Mouse (Mus musculus) hindlimb bud, embryonic 11.5 days (tissue): Measurements from ENCODE around the gene Synj1.

ENCODE experiments used
- DNase-seq: peaks from one replicate; pipeline ENCODE4 v3.0.0-alpha.2; 2012; ENCODE audit warnings: low read depth, low spot score; ENCODE audit errors: extremely low spot score

Gene Synj1

DNA sequence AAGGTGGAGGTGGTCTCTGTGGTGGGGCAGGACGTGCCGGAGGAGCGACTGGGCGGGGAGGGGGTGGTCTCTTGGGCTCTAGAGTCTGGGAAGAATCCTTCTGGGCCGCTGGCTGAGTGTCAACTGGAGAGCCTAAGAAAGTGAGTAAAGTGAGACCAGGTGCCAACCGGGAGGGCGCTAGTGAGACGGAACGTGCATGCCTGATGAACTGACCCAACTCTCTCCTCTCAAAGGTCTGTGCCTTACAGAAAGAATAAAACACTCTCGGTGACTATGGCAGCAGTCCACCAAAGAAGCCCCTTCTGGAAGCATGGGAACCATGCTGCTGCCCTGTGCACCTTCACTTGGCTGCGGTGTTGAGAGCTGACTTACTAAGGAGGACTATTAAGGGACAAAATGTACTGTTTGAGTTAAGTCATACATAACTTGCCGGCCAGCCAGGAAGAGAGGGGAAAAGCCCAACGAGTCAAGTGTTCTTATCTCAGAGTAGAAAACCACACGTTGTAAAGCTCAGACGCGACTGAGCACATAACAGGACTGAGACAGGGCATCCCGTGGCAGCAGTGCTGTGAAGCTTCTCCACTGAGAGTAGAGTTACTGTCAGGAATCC, 60.6 kb downstream of the Synj1 start:
- no peak for DNase-seq

DNA sequence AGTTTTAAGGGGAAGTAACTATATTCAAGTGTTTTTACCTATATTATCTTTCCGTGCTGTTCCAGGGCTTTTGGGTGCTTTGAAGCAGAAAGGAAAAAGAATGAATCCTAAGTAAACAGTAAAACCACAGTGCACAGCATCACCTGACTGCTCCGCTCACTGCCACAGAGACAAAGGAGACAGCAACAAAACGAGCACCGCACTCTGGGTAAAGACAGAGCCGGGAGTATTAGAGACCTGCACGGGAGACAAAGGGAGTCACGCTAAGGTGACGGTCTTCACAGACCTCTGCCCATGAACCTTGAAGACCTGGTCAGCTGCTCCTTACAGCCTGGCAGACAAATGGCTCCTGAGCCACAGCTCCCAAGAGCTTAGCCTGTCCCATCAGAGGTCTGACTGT, 64.1 kb downstream of the Synj1 start:
- DNase-seq = no peak

DNA sequence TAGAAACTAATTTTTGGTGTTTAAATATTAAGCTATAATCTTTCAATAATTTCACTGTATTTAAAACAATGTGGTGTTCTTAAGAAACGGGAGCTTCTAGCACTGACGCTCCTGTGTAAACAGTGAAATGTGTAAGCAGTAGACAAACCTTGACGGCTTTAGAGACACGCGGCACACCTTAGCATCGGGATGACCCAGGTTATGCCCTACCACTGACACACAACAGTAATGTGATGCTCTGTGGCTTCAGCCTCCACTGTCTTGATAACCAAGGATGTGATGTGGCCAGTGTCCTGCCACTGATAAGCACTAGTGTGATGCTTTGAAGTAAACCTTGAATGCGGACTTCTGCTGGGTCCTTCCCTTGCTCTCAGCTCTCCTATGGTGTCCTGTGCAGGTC, 69.9 kb downstream of the Synj1 start:
- no peak for DNase-seq

DNA sequence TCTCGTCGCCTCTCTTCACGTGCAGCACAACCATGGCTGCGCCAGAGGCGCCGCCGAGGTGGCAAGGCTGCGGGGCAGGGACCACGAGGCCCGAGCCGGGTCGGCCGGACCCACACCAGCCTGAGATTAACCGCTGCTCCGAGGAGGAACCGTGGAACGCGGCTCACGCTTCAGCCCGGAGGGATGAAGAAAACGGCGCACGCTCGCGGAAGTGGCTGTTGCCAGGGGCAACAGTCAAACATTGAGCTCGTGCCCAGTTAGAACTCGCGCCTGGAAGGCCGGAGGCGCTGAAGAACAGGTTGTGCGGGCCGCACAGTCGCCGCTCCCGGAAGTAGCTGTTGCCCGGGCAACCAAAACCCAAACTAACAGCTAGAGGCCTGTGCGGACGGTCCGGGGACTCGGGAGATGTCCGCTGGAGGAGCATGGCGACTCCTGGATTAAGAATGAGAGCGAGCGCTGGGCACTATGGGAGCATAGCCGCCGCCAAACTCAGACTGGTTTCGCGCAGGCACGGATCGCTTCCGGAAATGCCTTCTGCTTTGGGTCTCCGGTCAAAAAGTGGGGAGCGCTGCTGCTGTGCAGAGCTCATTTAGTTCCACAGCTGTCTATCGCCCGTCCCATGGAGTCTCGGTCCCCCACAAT, 76.3 kb downstream of the Synj1 start, which contains the start of gene Cfap298:
Cfap298 (minus strand) TSS at position 428 of the 642 bp plus-strand sequence.
- peak; percentile 94 for DNase-seq

DNA sequence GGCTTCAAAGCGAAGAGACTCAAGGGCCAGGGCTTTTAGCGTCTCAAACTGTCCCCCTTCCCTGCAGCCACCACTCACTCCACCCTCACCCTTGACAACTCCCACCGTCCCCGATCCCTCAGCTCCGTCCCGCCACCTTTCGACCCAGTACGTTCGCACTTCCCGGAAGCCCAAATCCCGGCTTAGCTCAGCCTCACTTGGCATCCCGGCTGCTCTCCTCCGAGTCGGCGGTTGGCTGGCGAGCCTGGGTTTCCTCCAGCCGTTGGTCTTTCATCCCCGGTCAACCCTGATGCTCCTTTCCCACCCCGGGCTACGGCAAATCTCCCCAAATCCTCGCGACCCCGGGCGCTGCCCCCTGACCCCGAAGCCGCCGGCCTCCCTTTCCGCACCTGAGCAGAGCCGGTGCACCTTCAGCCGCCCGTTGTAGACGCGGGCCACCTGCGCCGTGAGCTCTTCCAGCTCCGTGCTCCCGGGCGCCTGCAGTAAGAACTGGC, 76.9 kb downstream of the Synj1 start:
- DNase-seq = no peak

DNA sequence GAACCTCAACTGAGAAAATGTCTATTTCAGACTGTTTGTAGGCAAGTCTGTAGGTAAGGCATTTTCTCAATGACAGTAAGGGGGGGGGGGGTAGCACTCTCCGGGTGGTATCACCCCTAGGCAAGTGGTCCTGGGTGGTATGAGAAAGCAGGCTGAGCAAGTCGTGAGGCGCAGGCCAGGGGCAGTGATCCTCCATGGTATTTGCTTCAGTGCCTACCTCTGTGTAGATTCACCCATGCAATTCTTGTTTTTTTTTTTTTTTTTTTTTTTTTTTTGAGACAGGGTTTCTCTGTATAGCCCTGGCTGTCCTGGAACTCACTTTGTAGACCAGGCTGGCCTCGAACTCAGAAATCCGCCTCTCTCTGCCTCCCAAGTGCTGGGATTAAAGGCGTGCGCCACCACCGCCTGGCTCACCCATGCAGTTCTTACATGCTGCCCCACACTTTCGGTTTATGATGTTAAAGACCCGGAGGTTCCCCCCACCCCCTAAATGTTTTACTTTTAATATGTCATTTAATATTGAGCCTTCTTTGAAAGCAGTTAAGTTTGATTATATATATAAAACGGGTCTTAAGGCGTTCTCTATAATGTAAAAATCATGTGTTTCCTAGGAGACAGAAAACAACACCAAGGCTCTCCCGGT, 77.5 kb downstream of the Synj1 start:
- DNase-seq = no peak

DNA sequence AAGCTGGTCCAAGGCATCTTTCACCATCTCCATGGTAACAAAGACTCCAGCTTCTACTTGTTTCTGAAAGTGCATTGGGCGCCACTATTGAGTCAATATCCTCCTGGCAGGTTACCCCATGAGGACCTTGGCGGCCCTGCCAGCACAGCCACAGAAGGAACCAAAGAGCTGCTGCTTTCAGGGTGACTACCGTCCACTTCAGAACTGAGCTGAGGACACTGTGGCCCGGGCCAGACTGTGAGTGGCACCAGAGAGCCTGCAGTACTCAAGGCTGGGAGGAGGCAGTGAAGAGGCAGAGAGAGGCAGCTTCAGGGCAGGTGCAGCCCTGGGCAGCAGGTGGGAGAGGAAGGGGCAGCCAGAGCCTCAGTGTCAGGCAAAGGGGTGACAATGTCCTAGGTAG, 83.7 kb downstream of the Synj1 start:
- DNase-seq = no peak

DNA sequence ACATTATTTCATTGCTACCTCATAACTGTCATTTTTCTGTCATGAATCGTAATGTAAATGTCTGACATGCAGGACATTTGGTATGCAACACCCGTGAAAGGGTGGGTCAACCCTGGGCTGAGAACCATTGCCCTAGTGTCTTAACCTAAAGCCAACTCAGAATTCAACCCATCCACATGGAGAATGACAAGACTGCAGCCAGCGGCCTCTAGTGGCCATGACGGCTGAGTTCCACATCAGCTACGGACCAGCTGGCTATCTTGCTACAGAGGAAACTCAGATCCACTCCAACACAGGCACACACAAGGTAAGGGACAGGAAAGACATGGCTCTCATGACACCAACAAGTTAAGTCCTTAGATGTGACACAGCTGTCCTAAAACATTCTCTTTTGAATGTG, 85.6 kb downstream of the Synj1 start:
- peak; percentile 14 for DNase-seq

DNA sequence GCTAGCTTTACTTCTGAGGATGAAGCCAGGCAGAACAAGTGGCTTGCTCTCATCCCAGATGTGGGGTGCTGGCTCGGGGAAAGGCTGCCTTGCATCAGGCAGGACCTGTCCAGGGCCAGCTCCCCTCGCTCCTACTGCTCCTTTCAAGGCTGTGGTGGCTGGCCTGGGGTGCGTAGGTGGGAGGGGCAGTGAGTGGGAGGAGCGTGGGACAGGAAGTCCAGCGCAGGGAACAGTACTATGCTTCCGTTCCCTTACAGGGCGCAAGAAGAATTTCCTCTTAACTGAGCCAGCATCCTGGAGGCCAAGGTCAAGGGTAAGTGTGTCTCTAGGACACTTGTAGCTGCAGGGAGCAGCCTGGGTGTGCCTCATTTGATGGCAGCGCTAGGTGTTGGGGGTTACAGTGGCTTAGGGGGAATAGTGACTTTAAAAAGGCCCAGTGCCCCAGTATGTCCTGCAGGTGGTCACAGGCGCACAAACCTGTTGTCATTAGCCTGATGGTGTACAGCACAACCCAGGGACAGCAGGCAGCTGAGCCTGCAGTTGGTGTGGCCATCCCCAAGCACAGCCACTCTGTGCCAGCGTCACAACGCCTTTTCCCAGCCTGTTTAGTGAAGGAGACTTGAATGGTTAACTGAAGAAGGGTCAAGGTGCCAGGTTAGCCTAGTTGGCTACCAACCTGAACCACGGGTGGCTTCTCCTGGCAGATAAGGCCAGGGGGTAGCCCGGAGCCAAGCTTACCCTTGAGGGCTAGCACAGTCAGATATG, 86.3 kb downstream of the Synj1 start:
- DNase-seq = no peak

DNA sequence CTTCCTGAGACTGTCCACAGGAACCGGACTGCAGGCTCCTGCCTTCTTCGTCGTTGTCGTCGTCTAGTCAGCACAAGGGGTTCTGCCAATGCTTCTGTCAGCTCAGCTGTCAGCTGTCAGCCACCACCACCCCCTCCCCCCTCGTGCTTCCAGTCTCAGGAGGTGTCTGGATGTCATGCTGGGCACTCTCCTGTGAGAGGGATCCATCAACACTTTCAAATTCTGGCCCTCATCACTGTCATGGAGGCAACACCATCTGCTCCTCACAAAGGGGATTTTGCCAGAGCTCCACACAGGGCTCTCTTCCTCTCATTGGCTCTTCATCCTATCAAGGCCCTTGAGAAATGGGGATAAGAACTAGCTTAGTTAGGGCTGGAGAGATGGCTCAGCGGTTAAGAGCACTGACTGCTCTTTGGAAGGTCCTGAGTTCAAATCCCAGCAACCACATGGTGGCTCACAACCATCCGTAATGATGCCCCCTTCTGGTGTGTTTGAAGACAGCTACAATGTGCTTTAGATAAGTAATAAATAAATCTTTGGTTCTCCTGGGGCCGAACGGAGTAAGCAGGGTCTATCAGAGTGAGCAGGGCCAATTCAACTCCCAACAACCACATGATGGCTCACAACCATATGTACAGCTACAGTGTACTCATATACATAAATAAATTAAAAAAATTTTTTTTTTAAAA, 89.5 kb downstream of the Synj1 start:
- DNase-seq = no peak

DNA sequence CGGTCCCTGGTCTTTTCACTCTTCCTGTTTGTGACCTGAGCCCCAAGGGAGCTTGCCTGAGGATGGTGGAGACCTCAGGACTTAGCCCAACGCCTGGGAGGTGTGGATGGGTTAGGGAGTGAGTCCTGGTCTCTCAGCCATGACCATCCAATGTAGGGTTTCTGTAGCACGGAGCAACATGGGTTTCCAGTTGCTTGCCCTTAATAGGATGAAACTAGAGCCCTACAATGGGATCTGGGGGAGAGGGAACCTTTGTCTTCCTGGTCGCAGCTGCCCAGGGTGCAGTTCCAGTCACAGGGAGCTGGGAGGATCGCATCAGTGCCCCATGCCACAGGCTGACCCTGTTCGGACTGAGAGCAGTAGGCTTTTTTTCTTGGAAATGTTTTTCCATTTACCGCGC, 94.0 kb downstream of the Synj1 start:
- no peak for DNase-seq

DNA sequence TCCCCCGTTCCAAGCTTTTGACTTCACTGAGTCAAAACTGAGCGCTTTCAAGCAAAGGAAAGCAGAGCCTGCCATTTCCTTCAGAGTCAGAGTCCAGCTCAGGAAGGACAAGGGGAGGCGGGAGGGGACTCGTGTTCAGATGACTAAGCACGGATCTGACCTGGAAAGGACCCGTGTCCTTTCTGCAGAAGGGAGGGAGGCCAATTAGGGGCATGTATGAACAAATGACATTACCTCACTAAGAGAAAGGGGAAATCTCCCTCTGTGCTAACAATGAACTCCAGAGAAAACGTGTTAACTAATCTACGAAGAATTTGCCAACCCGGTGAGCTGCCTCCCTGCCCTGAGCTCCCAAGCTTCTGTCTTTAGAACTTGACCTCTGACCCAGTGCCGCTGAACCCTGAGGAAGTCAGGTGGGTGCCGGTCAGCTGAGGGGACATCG, 95.0 kb downstream of the Synj1 start:
- DNase-seq = no peak

DNA sequence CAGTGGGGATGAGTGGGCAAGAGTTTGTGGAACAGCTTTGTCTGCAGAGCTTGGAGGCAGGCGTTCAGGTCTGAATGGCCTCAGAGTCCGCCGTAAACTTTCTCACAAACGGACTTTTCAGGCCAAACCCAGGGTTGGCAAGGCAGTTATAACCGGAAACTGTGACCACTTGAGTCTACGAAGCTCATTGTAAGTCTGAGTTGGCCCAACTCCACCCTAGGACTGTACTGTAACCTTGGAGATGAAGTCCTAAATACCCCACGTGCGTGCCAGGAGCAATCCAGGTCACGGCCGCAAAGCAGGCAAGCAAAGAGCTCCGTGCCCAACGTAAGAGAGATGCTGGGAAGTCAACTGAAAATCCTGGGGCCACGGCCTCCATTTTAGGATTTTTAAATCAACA, 99.3 kb downstream of the Synj1 start:
- no peak for DNase-seq

DNA sequence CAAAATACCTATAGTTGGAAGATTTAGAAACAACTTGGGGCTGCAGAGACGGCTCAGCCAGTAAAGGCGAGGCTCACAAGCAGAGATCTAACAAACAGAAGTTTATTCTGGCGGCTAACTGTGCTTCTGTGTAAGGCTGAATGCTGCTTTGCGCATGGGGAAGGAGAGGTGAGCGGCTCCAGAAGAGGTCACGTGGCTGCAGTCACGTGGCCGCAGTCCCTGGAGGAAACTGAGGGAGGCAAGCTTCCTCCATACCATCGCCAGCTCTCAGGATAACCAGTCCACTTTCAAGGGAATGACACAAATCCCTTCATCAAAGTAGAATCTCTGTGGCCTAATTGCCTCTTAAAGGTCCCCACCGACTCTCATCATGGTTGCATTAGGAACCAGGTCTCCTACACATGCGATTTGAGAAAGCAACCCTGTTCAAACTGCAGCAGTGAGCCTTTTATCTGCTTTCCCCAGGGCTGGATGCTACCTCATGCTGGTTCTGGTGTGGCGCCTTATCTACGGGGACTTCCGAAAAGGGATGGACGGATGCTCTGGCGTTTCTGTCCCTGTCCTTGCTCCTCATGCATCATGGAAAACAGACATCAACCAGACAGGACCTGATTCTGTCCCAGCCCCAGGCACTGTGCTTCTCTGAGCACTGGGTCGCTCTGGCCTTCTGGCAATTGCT, 100.1 kb downstream of the Synj1 start:
- no peak for DNase-seq

DNA sequence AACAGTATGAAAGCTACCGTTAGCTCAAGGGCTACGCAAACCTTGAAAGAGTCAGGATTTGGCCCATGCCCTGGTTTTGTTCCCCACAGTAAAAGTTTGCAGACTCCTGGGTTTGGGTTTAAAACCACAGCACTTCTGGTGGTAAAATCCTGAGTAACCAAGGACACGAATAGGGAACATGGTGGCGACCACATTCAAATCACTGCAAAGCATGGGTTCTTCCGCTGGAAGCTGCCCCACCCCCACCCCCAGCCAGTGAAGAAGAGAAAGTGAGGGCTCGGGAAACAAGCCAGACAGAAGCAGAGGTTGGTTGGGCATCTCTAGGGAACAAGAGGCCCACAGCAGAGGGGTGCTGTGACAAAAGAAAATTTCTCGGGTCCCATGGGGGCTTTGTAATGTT, 103.9 kb downstream of the Synj1 start:
- no peak for DNase-seq

DNA sequence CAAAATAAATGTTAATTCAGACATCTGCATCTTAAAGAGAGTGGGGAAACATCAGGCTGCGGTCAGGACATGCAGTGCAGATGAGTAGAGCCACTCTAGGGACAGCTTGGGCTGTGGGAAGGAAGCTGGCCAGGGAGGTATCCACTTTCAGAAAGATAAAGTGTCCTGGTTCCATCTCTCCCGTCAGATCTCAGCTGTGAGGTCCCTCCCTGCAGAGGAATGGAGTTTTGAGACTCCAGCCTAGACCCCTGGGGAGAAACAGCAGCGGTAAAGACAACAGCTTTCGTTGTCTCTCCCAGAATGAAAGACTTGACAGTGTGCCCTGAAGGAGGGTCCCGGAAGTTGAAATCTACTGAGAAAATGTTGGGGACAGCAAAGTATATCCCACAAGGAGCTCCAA, 107.8 kb downstream of the Synj1 start:
- DNase-seq = no peak

DNA sequence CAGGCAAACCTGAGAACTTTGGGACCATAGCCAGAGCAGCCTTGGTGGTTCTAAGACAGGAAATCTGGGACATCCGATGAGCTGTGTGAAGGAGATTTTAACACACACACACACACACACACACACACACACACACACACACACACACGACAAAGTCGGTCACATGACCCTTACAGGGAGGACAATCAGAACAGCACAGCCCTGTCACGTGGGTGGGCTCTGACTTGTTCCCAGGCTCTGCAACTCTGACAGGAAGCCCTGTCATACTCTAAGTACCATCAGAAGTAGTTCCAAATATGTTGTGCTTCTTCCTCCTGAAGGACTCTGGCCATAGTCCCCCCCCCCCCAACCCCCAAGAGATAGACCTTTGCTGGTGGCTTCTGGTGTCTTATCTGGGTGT, 109.7 kb downstream of the Synj1 start:
- no peak for DNase-seq

DNA sequence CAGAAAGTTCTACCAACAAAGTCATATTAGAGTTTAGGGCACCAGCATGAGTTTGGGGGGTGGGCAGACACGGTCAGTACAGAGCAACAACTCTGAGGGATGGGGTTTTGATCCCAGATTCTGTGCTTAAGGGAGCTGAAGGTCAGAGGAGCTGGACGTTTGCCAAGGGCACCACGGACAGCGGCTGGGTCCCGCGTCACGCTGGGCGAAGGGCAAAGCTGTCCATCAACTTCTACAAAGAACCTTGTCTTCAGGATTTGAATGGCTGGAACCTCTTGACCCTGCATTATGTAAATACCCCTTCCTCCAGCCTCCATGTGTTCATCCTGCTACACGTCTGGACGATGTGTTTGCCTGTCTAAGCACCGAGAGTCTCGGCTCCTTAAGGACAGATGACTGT, 111.6 kb downstream of the Synj1 start:
- DNase-seq = no peak

DNA sequence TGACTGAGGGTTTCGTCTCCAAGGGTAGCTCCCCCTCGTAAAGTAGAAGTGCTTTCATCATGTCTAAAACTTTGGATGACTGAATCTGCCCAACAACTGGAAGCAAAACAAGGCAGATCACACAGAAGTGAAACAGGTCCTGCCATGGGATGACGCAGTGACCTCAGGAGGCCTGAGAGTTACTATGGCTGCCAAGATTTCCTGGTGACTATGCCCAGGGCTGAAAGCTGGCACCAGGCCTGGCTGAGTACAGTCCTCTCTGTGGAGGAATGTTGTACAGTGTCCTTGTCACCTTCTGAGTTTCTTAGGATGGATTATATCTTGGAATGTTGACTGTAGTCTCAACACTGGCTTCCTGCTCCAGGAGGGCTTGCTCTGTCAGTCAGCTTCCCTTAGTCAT, 113.5 kb downstream of the Synj1 start:
- DNase-seq = no peak

DNA sequence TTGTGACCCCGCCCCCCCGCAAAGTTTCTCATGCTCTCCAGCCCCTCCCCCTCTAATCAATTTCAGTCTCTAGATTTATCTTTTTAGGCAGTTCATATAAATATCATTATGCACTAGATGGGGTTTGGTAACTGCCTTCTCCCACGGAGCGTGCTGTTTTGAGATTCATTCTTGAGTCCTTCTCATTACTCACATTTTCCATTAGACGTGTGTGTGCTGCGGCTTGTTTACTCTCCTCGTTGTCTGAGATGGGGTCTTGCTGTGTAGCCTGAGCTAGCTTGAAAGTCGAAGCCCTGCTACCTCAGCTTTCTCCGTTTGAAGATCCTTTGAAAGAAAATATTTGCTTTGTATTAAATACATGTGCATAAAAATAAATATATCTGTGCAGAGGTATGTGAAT, 117.3 kb downstream of the Synj1 start:
- no peak for DNase-seq
